Mouse (Mus musculus) myocyte (in vitro differentiated cells): Measurements from ENCODE around the gene Aff1. TPM values are rescaled to one million over a fixed set of nuclear protein-coding genes. Genes with fewer than 3 reads are reported as not detected.

ENCODE experiments used
- H3K27me3 ChIP-seq: one replicate; pipeline ENCODE4 v1.6.1; 2011; ENCODE audit not compliant: control insufficient read depth, insufficient read depth, insufficient read length
- H3K36me3 ChIP-seq: one replicate; pipeline ENCODE4 v1.6.1; 2011; ENCODE audit not compliant: control insufficient read depth, insufficient read depth
- H3K4me2 ChIP-seq: one replicate; pipeline ENCODE4 v1.6.1; 2011; ENCODE audit warnings: low read depth, control low read depth
- H3K4me3 ChIP-seq: one replicate; pipeline ENCODE4 v1.5.1; 2011; ENCODE audit warnings: mild to moderate bottlenecking, control low read depth, moderate library complexity
- H3K79me2 ChIP-seq: one replicate; pipeline ENCODE4 v1.6.1; 2011; ENCODE audit not compliant: control insufficient read depth, insufficient read depth
- H3ac ChIP-seq: one replicate; pipeline ENCODE4 v1.6.1; 2011; ENCODE audit not compliant: control insufficient read depth, insufficient read length
- CEBPB ChIP-seq: IDR thresholded peaks from 2 replicates; pipeline ENCODE4 v1.6.1; 2011; ENCODE audit warnings: mild to moderate bottlenecking, moderate library complexity; ENCODE audit not compliant: poor library complexity, insufficient read depth, severe bottlenecking
- E2F4 ChIP-seq: IDR thresholded peaks from one replicate; pipeline ENCODE4 v1.6.1; 2011; ENCODE audit warnings: mild to moderate bottlenecking, control low read depth, moderate library complexity; ENCODE audit not compliant: insufficient read depth
- MAX ChIP-seq: IDR thresholded peaks from one replicate; pipeline ENCODE4 v1.6.1; 2011; ENCODE audit warnings: low read depth, mild to moderate bottlenecking, control low read depth
- MYOD1 ChIP-seq, 3 experiments: IDR thresholded peaks; one replicate each; pipeline ENCODE4 v1.6.1; 2011; ENCODE audit warnings: control low read depth in 2 of 3, low read depth in 2 of 3, mild to moderate bottlenecking in 2 of 3, moderate library complexity in 1 of 3; ENCODE audit not compliant: insufficient read length in 2 of 3, control insufficient read depth in 1 of 3
- MYOG ChIP-seq, 3 experiments: IDR thresholded peaks; one replicate each; pipeline ENCODE4 v1.6.1; 2011; ENCODE audit warnings: control low read depth in 2 of 3, low read depth in 2 of 3, mild to moderate bottlenecking in 2 of 3; ENCODE audit not compliant: insufficient read length in 2 of 3, control insufficient read depth in 1 of 3, insufficient read depth in 1 of 3
- POLR2A ChIP-seq: IDR thresholded peaks from one replicate; pipeline ENCODE4 v1.6.1; 2011; ENCODE audit warnings: low read depth, mild to moderate bottlenecking, control low read depth, moderate library complexity; ENCODE audit not compliant: insufficient read length
- POLR2AphosphoS2 ChIP-seq: IDR thresholded peaks from one replicate; pipeline ENCODE4 v1.6.1; 2011; ENCODE audit warnings: low read depth, control low read depth; ENCODE audit not compliant: insufficient read length
- REST ChIP-seq: IDR thresholded peaks from one replicate; pipeline ENCODE4 v1.6.1; 2011; ENCODE audit warnings: mild to moderate bottlenecking, control low read depth, moderate library complexity; ENCODE audit not compliant: insufficient read depth, insufficient read length
- SRF ChIP-seq: IDR thresholded peaks from one replicate; pipeline ENCODE4 v1.6.1; 2011; ENCODE audit warnings: low read depth; ENCODE audit not compliant: control insufficient read depth, insufficient read length
- TCF12 ChIP-seq: IDR thresholded peaks from one replicate; pipeline ENCODE4 v1.6.1; 2011; ENCODE audit warnings: mild to moderate bottlenecking, control low read depth; ENCODE audit not compliant: poor library complexity, insufficient read depth, severe bottlenecking
- TCF3 ChIP-seq: IDR thresholded peaks from one replicate; pipeline ENCODE4 v1.6.1; 2011; ENCODE audit warnings: low read depth, control low read depth; ENCODE audit not compliant: insufficient read length
- USF1 ChIP-seq: IDR thresholded peaks from one replicate; pipeline ENCODE4 v1.6.1; 2011; ENCODE audit warnings: low read depth, mild to moderate bottlenecking, control low read depth, moderate library complexity
- polyA plus RNA-seq: library from polyadenylated mRNA; unstranded; fragments of >200 nt; fragmentation: generic; extraction: Trizol; gene quantifications from one replicate; pipeline ENCODE4 v1.2.1, GENCODE M21; 2012; ENCODE audit warnings: missing spikeins

The Aff1 gene
- polyA plus RNA-seq, 1 experiment, result 16.4 TPM

- TF ChIP-seq USF1 (no peak), POLR2A (no peak), MYOG (IDR thresholded peaks at IDR 0.05; ENCODE audit: control insufficient read depth in 1 of 3, insufficient read depth in 1 of 3, insufficient read length in 2 of 3, low read depth in 2 of 3) (no peak), TCF12 (no peak), E2F4 (no peak), MYOD1 (IDR thresholded peaks at IDR 0.05; ENCODE audit: control insufficient read depth in 1 of 3, insufficient read length in 2 of 3, low read depth in 2 of 3) (no peak), POLR2AphosphoS2 (no peak), TCF3 (no peak), MAX (no peak), CEBPB (no peak), SRF (no peak), REST (no peak)
- peaks cover 56% of the 10 kb centered on the region for H3K36me3 ChIP-seq
- H3K4me2 ChIP-seq, result no peak overlapping the region
- no peaks in the 10 kb centered on the region for H3K27me3 ChIP-seq
- no peaks in the 10 kb centered on the region for H3K79me2 ChIP-seq
- H3K4me3 ChIP-seq, result no peak overlapping the region
- no peak overlapping the region for H3ac ChIP-seq
Observed at GRCm38 (mm10) chr5:103848546-103848945, 156.4 kb downstream of the Aff1 start.

- Histone ChIP-seq H3ac (no peak overlapping the region), H3K27me3 (no peaks in the 10 kb centered on the region), H3K79me2 (no peaks in the 10 kb centered on the region), H3K36me3 (peaks cover 26% of the 10 kb centered on the region), H3K4me3 (no peak overlapping the region), H3K4me2 (no peak overlapping the region)
- TF ChIP-seq POLR2AphosphoS2, result no peak
- no peak for TF ChIP-seq TCF12
- TF ChIP-seq USF1, result no peak
- no peak for TF ChIP-seq MYOD1 (IDR thresholded peaks at IDR 0.05; ENCODE audit: control insufficient read depth in 1 of 3, insufficient read length in 2 of 3, low read depth in 2 of 3)
- no peak for TF ChIP-seq REST
- no peak for TF ChIP-seq CEBPB
- TF ChIP-seq TCF3, result no peak
- no peak for TF ChIP-seq E2F4
- no peak for TF ChIP-seq SRF
- no peak for TF ChIP-seq MYOG (IDR thresholded peaks at IDR 0.05; ENCODE audit: control insufficient read depth in 1 of 3, insufficient read depth in 1 of 3, insufficient read length in 2 of 3, low read depth in 2 of 3)
- no peak for TF ChIP-seq POLR2A
- no peak for TF ChIP-seq MAX
Observed at GRCm38 (mm10) chr5:103852756-103853549, 160.8 kb downstream of the Aff1 start.

GRCm38 (mm10) chr5:103854041-103854806 is 162.1 kb downstream of the Aff1 start:
- no peaks in the 10 kb centered on the region for H3K79me2 ChIP-seq
- H3K4me3 ChIP-seq, result no peak overlapping the region
- H3K27me3 ChIP-seq, result no peaks in the 10 kb centered on the region
- TF ChIP-seq SRF (no peak), TCF12 (no peak), E2F4 (no peak), MYOG (IDR thresholded peaks at IDR 0.05; ENCODE audit: control insufficient read depth in 1 of 3, insufficient read depth in 1 of 3, insufficient read length in 2 of 3, low read depth in 2 of 3) (no peak), POLR2A (no peak), REST (no peak), USF1 (no peak), POLR2AphosphoS2 (no peak), MAX (no peak), TCF3 (no peak), CEBPB (no peak), MYOD1 (IDR thresholded peaks at IDR 0.05; ENCODE audit: control insufficient read depth in 1 of 3, insufficient read length in 2 of 3, low read depth in 2 of 3) (no peak)
- peaks cover 17% of the 10 kb centered on the region for H3K36me3 ChIP-seq
- no peak overlapping the region for H3ac ChIP-seq
- no peak overlapping the region for H3K4me2 ChIP-seq

GRCm38 (mm10) chr5:103854807-103855194 is 162.6 kb downstream of the Aff1 start:
- Histone ChIP-seq H3K27me3 (no peaks in the 10 kb centered on the region), H3K4me2 (no peak overlapping the region), H3K36me3 (peaks cover 17% of the 10 kb centered on the region), H3ac (no peak overlapping the region), H3K79me2 (no peaks in the 10 kb centered on the region), H3K4me3 (no peak overlapping the region)
- TF ChIP-seq SRF, result no peak
- TF ChIP-seq CEBPB, result no peak
- TF ChIP-seq POLR2AphosphoS2, result no peak
- no peak for TF ChIP-seq MYOG (IDR thresholded peaks at IDR 0.05; ENCODE audit: control insufficient read depth in 1 of 3, insufficient read depth in 1 of 3, insufficient read length in 2 of 3, low read depth in 2 of 3)
- no peak for TF ChIP-seq TCF3
- TF ChIP-seq MYOD1 (IDR thresholded peaks at IDR 0.05; ENCODE audit: control insufficient read depth in 1 of 3, insufficient read length in 2 of 3, low read depth in 2 of 3), result no peak
